Mouse (Mus musculus) MEL (cell line): ENCODE results near the gene Commd9. TPM values are rescaled to one million over a fixed set of nuclear protein-coding genes. Genes with fewer than 3 reads are reported as not detected.

Experiments
- DNase-seq: peaks from one replicate; pipeline ENCODE4 v3.0.0; 2011; ENCODE audit warnings: low read depth, low spot score
- H3K27ac ChIP-seq: 2 replicates; pipeline ENCODE4 v1.5.1; 2012; ENCODE audit warnings: low read depth, mild to moderate bottlenecking, control low read depth, low read length, moderate library complexity; ENCODE audit not compliant: control insufficient read depth
- H3K27me3 ChIP-seq, 2 experiments: fragments of 150-350 bp in 1 of 2; sonication (generic) in 1 of 2; 2 replicates each; pipeline ENCODE4 v1.6.1; 2012; ENCODE audit warnings: low read length in 2 of 2, mild to moderate bottlenecking in 2 of 2, improper control_type of control experiment in 1 of 2, moderate library complexity in 1 of 2; ENCODE audit not compliant: insufficient read depth in 2 of 2, control insufficient read depth in 1 of 2
- H3K36me3 ChIP-seq, 2 experiments: 2 replicates each; pipeline ENCODE4 v1.6.1; 2012 to 2014; ENCODE audit warnings: low read length in 2 of 2, improper control_type of control experiment in 1 of 2, inconsistent platforms in 1 of 2, mild to moderate bottlenecking in 1 of 2; ENCODE audit not compliant: insufficient read depth in 2 of 2, control insufficient read depth in 1 of 2
- H3K4me1 ChIP-seq, 2 experiments: fragments of 150-350 bp in 1 of 2; sonication (generic) in 1 of 2; 2 replicates each; pipeline ENCODE4 v1.6.1; 2012; ENCODE audit warnings: low read length in 2 of 2, improper control_type of control experiment in 1 of 2, mild to moderate bottlenecking in 1 of 2; ENCODE audit not compliant: insufficient read depth in 2 of 2, control insufficient read depth in 1 of 2
- H3K4me3 ChIP-seq, 2 experiments: fragments of 150-350 bp in 1 of 2; sonication (generic) in 1 of 2; 2 replicates each; pipeline ENCODE4 v1.5.1; 2012; ENCODE audit warnings: low read depth in 2 of 2, low read length in 2 of 2, mild to moderate bottlenecking in 2 of 2, moderate library complexity in 2 of 2, control low read depth in 1 of 2, improper control_type of control experiment in 1 of 2; ENCODE audit not compliant: control insufficient read depth in 1 of 2, insufficient read depth in 1 of 2
- H3K79me2 ChIP-seq: 2 replicates; pipeline ENCODE4 v1.6.1; 2012; ENCODE audit warnings: mild to moderate bottlenecking, low read length, moderate library complexity; ENCODE audit not compliant: control insufficient read depth, poor library complexity, insufficient read depth
- H3K9ac ChIP-seq: 2 replicates; pipeline ENCODE4 v1.6.1; 2012; ENCODE audit warnings: low read depth, mild to moderate bottlenecking, control low read depth, low read length, moderate library complexity; ENCODE audit not compliant: control insufficient read depth, poor library complexity, severe bottlenecking
- H3K9me3 ChIP-seq: fragments of 150-350 bp; sonication (generic); replicated peaks from 2 replicates; pipeline ENCODE4 v1.6.1; 2012; ENCODE audit warnings: mild to moderate bottlenecking, low read length, improper control_type of control experiment, moderate library complexity; ENCODE audit not compliant: insufficient read depth
- BHLHE40 ChIP-seq: IDR thresholded peaks from 2 replicates; pipeline ENCODE4 v1.6.1; 2012; ENCODE audit warnings: low read depth, mild to moderate bottlenecking, inconsistent platforms, low read length, improper control_type of control experiment, borderline replicate concordance
- CTCF ChIP-seq, 3 experiments: IDR thresholded peaks in 2 of 3; conservative IDR thresholded peaks in 1 of 3; 2 replicates each; pipeline ENCODE4 v1.5.1; 2011 to 2012; ENCODE audit warnings: low read length in 3 of 3, low read depth in 2 of 3, mild to moderate bottlenecking in 2 of 3, improper control_type of control experiment in 1 of 3, inconsistent platforms in 1 of 3, mixed read lengths in 1 of 3, moderate library complexity in 1 of 3; ENCODE audit not compliant: control insufficient read depth in 1 of 3, insufficient read depth in 1 of 3, poor library complexity in 1 of 3, severe bottlenecking in 1 of 3
- ELF1 ChIP-seq: IDR thresholded peaks from 2 replicates; pipeline ENCODE4 v1.6.1; 2014; ENCODE audit warnings: low read depth, mild to moderate bottlenecking, inconsistent platforms, low read length, improper control_type of control experiment, moderate library complexity
- ETS1 ChIP-seq: IDR thresholded peaks from 2 replicates; pipeline ENCODE4 v1.6.1; 2012; ENCODE audit warnings: low read depth, mild to moderate bottlenecking, inconsistent platforms, low read length, improper control_type of control experiment, moderate library complexity
- GATA1 ChIP-seq: IDR thresholded peaks from 2 replicates; pipeline ENCODE4 v1.6.1; 2011; ENCODE audit warnings: low read depth, low read length, improper control_type of control experiment
- MAFK ChIP-seq: IDR thresholded peaks from 2 replicates; pipeline ENCODE4 v1.6.1; 2011; ENCODE audit warnings: low read depth, mild to moderate bottlenecking, low read length, improper control_type of control experiment, borderline replicate concordance
- MAZ ChIP-seq: IDR thresholded peaks from 2 replicates; pipeline ENCODE4 v1.6.1; 2012; ENCODE audit warnings: low read depth, mild to moderate bottlenecking, inconsistent platforms, low read length, improper control_type of control experiment
- MXI1 ChIP-seq: IDR thresholded peaks from 2 replicates; pipeline ENCODE4 v1.6.1; 2011; ENCODE audit warnings: mild to moderate bottlenecking, low read depth, low read length, improper control_type of control experiment
- MYB ChIP-seq: IDR thresholded peaks from 2 replicates; pipeline ENCODE4 v1.6.1; 2011; ENCODE audit warnings: mild to moderate bottlenecking, low read depth, low read length, improper control_type of control experiment
- MYC ChIP-seq: IDR thresholded peaks from 2 replicates; pipeline ENCODE4 v1.6.1; 2011; ENCODE audit warnings: low read depth, mild to moderate bottlenecking, low read length, improper control_type of control experiment, moderate library complexity
- NELFE ChIP-seq: IDR thresholded peaks from 2 replicates; pipeline ENCODE4 v1.6.1; 2011; ENCODE audit warnings: low read depth, low read length, improper control_type of control experiment
- RAD21 ChIP-seq: IDR thresholded peaks from 2 replicates; pipeline ENCODE4 v1.6.1; 2011; ENCODE audit warnings: mild to moderate bottlenecking, low read depth, low read length, improper control_type of control experiment
- RCOR1 ChIP-seq: IDR thresholded peaks from 2 replicates; pipeline ENCODE4 v1.6.1; 2012; ENCODE audit warnings: low read depth, mild to moderate bottlenecking, inconsistent platforms, low read length, improper control_type of control experiment
- SMC3 ChIP-seq: IDR thresholded peaks from 2 replicates; pipeline ENCODE4 v1.6.1; 2011; ENCODE audit warnings: low read depth, low read length, improper control_type of control experiment
- TAL1 ChIP-seq: IDR thresholded peaks from 2 replicates; pipeline ENCODE4 v1.6.1; 2012; ENCODE audit warnings: mild to moderate bottlenecking, inconsistent platforms, low read length, moderate library complexity, mixed read lengths
- TBP ChIP-seq: IDR thresholded peaks from 2 replicates; pipeline ENCODE4 v1.8.0; 2011; ENCODE audit warnings: low read depth, low read length, improper control_type of control experiment
- UBTF ChIP-seq: IDR thresholded peaks from 2 replicates; pipeline ENCODE4 v1.6.1; 2012; ENCODE audit warnings: low read depth, mild to moderate bottlenecking, inconsistent platforms, low read length, improper control_type of control experiment, moderate library complexity, borderline replicate concordance; ENCODE audit not compliant: insufficient read depth
- USF2 ChIP-seq, 2 experiments: IDR thresholded peaks; 2 replicates each; pipeline ENCODE4 v1.6.1; 2011 to 2012; ENCODE audit warnings: improper control_type of control experiment in 2 of 2, low read length in 2 of 2, borderline replicate concordance in 1 of 2, inconsistent platforms in 1 of 2, low read depth in 1 of 2, mild to moderate bottlenecking in 1 of 2; ENCODE audit not compliant: insufficient read depth in 1 of 2
- ZC3H11A ChIP-seq: IDR thresholded peaks from 2 replicates; pipeline ENCODE4 v1.6.1; 2012; ENCODE audit warnings: low read depth, mild to moderate bottlenecking, inconsistent platforms, low read length, improper control_type of control experiment
- ZKSCAN1 ChIP-seq: IDR thresholded peaks from 2 replicates; pipeline ENCODE4 v1.6.1; 2012; ENCODE audit warnings: low read depth, mild to moderate bottlenecking, inconsistent platforms, low read length, improper control_type of control experiment, moderate library complexity
- ZNF384 ChIP-seq: IDR thresholded peaks from 2 replicates; pipeline ENCODE4 v1.6.1; 2012; ENCODE audit warnings: low read depth, mild to moderate bottlenecking, inconsistent platforms, low read length, improper control_type of control experiment
- polyA plus RNA-seq, 2 experiments: library from polyadenylated mRNA; stranded (reverse) in 1 of 2; unstranded in 1 of 2; fragments of >175 nt in 1 of 2; fragments of >200 nt in 1 of 2; gene quantifications; 2 replicates each; pipeline versions ENCODE4 v1.2.1 to v1.2.4; 2012; ENCODE audit warnings: low replicate concordance in 2 of 2, low read depth in 1 of 2; ENCODE audit not compliant: insufficient read length in 2 of 2, insufficient read depth in 1 of 2, missing spikeins in 1 of 2
- total RNA-seq: library from RNA; depleted of rRNA; stranded (reverse); fragments of 300-350 nt; gene quantifications from 2 replicates; pipeline ENCODE4 v1.2.3, GENCODE M21; 2012

The Commd9 gene
- total and polyA plus RNA-seq, 3 experiments, result 57.6 to 62.8 TPM; not detected in 1

- H3K36me3 ChIP-seq, result no peaks in the 10 kb centered on the region
- TF ChIP-seq RAD21 (no peak), MAZ (no peak), USF2 (IDR thresholded peaks at IDR 0.05; ENCODE audit: borderline replicate concordance in 1 of 2, insufficient read depth in 1 of 2, low read depth in 1 of 2, low read length in 2 of 2) (no peak), MXI1 (no peak), MYC (no peak), MAFK (no peak), SMC3 (no peak), ELF1 (no peak), NELFE (no peak), UBTF (no peak), TBP (no peak)
- TF ChIP-seq, all 39 proteins: peak for 0
- DNase-seq, result no peak
- no peak overlapping the region for H3K4me3 ChIP-seq
- no peaks in the 10 kb centered on the region for H3K4me1 ChIP-seq
- no peaks in the 10 kb centered on the region for H3K9me3 ChIP-seq
- no peaks in the 10 kb centered on the region for H3K79me2 ChIP-seq
- H3K27me3 ChIP-seq, result peaks cover 0 to 3% of the 10 kb centered on the region in 2 experiments; a peak in 2 of 4 replicates
- H3K9ac ChIP-seq, result no peak overlapping the region
- H3K27ac ChIP-seq, result no peak overlapping the region
Observed at GRCm38 (mm10) chr2:101923181-101923580, 37.1 kb downstream of the Commd9 start.

GRCm38 (mm10) chr2:101925183-101925582, 39.1 kb downstream of the Commd9 start:
- Histone ChIP-seq H3K36me3 (no peaks in the 10 kb centered on the region), H3K4me1 (no peaks in the 10 kb centered on the region), H3K79me2 (no peaks in the 10 kb centered on the region), H3K27me3 (peaks cover 2 to 3% of the 10 kb centered on the region in 2 experiments; a peak in 2 of 4 replicates), H3K9ac (no peak overlapping the region), H3K9me3 (no peaks in the 10 kb centered on the region), H3K27ac (no peak overlapping the region), H3K4me3 (no peak overlapping the region)
- TF ChIP-seq RAD21 (no peak), MAFK (no peak), MYB (no peak), ETS1 (no peak), BHLHE40 (no peak), GATA1 (no peak), ZKSCAN1 (no peak), RCOR1 (no peak), MYC (no peak), ZC3H11A (no peak), TBP (no peak), TAL1 (no peak), ZNF384 (no peak), CTCF (IDR thresholded peaks at IDR 0.05 in 2 of 3, conservative IDR thresholded peaks at IDR 0.05 in 1 of 3; ENCODE audit: control insufficient read depth in 1 of 3, insufficient read depth in 1 of 3, low read depth in 2 of 3, low read length in 3 of 3, poor library complexity in 1 of 3, severe bottlenecking in 1 of 3) (no peak), NELFE (no peak)
- no peak for DNase-seq
